Mouse (Mus musculus): ENCODE data around the gene Nsun3.

Nsun3 gene

DNA sequence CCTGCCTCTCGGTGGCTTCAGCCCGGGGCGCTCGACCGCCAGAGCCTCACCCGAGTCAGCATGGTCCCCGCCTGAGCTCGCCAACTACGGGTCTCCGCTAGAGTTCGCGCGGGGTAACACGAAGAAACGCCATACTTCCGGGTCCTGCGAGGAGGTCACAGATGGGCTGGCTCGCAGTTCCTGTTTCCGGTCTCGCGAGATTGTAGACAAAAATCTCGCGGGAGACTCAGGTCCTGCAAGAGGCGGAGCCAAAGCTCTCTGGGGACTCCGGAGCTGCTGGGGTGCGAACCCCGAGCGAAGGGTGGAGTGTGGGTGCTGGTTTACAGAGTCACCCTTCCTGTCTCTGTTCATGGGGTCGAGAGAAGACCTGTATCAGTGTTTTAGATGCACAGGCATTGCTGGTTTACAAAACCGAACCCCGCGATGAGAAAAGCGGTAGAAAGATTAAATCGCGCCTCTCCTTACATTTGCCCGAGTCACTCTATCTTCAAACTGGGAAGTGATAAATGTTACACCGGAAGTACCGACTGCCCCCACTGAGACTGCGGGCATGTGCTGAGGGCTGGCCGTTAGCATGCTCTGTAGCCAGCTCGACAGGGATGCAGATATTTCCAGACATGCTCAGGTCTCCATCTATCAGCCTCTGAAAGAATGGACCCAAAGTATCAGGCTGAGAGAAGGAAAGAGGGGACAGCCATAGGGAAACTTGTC is at the start of gene Nsun3:
Gene Nsun3 (minus strand): TSS at position 198 of the 711 bp plus-strand sequence.
- peak; percentile 84 for DNase-seq (ENCODE audit: low spot score)

DNA sequence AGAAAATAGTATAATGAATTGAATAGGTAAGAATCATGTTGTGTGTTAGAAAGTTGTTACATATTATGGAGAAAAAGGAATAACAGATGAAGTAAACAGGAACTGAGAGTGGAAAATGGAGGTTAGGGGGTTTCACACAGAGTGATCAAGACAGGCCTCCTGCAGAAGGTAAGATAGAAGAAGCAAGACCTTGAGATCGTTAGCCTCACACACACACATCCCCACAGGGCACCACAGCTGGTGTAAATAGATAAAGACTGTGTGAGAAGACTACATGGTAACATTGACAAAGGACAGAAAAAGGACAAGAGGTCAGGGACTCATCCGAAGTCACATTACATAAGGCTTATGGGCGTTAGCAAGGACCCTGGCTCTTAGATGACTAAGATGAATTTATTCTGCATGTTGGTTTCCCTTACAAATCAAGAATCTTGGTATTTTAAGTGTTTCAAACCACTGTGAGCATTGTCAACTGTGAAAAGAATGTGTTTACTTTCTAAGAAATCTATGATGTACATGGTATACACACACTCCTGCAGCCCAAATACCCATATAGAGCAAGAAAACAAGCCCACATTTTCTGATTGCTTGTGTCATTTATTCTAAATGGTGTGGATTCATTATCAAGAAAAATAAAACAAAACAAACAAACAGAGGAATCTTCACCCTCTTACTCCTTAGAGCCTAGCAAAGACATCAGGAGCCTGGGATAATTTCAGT is 47.6 kb upstream of the Nsun3 start:
- DNase-seq (ENCODE audit: low spot score): no peak

- peak; percentile 21 for DNase-seq (ENCODE audit: low spot score)
Observed at GRCm38 (mm10) chr16:62832481-62832880, 45.9 kb upstream of the Nsun3 start.

DNA sequence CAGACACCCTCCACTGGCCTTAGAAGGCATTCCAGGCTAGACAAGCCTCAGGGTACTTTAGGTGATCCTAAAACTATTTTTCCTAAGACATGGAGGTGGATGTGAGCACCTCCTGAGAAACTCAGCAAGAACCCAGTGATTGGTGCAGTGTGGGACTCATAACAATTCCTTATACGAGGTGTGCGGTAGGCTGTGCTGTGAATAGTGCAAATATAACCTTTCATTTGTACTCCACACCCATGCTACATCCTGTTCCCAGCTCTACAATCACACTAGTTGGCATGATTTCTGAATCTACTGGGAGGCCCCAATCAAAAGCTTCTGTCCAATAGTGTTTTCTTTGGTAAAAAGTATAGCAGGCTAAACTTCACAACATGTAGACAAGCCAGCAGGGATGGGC is 45.4 kb upstream of the Nsun3 start:
- DNase-seq (ENCODE audit: low spot score): no peak

DNA sequence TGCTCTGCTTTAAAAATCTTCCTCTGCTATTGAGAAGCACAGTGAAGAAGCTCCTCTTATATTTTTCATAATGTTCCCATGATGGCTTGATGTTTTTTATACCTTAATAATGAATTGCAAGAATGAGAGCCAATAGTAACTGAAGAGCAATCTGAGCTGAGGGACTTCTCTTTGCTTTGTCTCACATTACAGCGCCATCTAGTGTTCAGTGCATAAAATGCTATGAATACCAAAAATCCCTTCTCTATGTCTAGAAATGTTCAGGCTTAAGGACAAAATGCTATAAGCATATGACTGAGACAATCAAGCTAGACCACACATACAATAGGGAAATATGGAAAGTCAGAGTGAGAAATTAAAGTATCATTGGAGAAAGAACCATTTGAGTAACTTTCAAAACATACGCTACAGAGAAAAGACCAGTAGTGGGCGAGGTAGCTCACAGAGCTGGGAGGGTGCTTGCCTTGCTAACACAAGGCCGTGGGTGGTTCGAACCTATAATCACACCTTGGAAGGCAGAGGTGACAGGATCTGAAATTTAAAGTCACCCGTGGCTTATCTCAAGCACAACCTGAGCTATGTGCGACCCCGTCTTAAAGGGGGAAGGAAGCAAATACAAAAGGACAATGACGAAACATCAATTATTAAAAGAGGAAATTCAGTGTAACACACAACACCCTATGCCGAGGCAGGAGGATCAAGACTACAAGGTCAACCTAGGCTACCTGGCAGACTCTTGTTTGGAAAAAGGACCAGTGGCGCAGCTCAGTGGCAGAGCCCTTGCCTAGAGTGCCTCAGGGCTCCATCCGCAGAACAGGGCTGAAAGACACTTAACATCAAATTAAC is 39.8 kb upstream of the Nsun3 start:
- DNase-seq (ENCODE audit: low spot score): no peak

GRCm38 (mm10) chr16:62822472-62822871 is 35.9 kb upstream of the Nsun3 start:
- DNase-seq (ENCODE audit: low spot score): no peak

GRCm38 (mm10) chr16:62814491-62814890 is 27.9 kb upstream of the Nsun3 start, which contains the start of gene Stx19:
TSS of gene Stx19 (plus strand) at chr16:62814676.
- DNase-seq (ENCODE audit: low spot score): no peak

DNA sequence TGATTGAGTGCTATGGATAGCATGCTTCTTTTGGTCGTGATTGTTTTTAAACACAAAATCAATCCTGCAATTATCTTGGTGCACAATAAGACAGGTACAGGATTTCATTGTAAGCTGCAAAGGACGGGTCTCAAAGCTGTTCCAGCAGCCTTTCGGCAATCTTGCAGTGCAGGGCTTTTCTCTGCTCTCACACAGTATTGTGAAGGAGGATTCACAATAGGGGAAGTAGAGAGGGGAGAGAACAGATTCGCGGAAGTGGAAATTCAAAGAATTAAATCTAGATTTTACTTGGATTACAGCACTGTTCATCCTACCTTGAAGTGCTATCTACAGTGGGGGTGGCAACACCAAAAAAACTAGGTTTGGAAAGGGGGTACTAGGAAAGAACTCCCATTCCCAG is 27.2 kb upstream of the Nsun3 start:
- no peak for DNase-seq (ENCODE audit: low spot score)

DNA sequence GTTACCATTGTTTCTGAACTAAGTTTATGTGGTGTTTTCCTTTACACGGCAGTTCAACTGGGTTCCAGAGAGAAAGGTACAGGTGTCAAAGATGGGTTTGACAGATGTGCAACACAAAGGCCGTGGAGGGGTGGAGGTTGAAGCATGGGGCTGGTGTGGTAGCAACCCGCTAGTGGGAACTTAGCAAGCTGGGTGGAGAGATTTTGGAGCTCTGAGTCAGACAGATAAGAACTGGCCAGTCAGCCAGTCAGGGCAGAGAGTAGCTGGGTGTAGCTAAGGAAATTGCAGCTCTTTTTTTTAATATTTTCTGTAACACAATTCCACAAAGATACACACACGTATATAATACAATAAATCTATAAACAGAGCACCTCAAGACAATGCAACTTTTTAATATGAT is 24.2 kb upstream of the Nsun3 start:
- no peak for DNase-seq (ENCODE audit: low spot score)

GRCm38 (mm10) chr16:62807249-62807979 is 20.8 kb upstream of the Nsun3 start:
- DNase-seq (ENCODE audit: low spot score): no peak

DNA sequence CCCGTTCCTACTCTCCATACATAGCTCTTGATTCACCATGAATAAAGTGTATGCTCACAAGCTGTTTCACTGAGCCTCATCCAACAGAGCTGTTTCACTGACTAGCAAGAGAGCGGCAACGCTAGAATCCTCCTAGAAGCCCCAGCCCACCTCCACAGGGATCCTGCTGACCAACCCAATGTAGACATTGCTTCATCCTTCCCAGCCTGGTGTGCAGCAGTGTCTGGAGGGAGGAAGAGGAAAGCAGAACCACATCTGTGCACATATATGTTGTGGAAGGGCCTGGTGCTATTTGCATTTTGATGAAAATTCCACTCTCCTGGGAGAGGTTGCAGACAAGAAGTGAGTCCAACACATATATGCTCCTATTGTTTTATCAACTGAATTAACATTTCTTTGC is 18.0 kb upstream of the Nsun3 start:
- no peak for DNase-seq (ENCODE audit: low spot score)

DNA sequence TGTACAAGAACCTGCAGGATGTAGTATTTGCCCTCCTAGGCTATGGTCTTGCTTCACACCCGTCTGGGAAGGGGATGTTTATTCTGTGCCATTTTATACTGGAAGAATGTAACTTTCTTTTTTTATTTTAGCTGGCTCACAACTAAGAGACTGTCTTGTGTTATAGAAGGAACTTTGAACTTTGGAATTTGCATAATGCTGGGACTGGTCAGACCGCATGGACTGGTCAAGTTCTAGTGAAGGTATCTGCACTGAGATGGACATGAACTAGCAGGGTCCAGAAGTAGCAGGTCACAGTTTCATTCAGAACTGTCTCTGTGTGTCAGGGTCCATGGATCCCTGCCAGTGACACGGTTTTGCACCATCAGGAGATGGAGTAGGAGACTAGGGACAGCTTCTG is 13.2 kb upstream of the Nsun3 start:
- DNase-seq (ENCODE audit: low spot score): no peak

GRCm38 (mm10) chr16:62799426-62799825 is 12.8 kb upstream of the Nsun3 start:
- no peak for DNase-seq (ENCODE audit: low spot score)

GRCm38 (mm10) chr16:62798808-62799207 is 12.2 kb upstream of the Nsun3 start:
- no peak for DNase-seq (ENCODE audit: low spot score)

DNA sequence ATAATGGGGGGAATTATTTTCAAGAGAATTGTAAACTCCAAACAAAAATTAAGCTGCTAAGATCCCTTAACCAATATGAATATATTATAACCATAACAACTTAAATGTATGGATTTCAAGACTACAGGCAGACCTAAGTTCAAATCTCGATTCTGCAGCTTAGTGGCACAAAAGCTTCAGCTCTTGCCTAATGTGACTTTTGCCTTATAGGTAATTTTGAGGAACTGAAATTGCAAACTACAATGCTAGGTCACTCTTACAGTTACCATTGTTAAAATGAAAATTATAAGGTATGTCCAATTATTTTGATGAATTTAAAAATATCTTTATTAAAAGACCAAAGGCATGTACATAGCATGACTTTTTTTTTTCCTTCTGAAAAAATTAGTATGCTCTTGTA is 10.0 kb upstream of the Nsun3 start:
- no peak for DNase-seq (ENCODE audit: low spot score)

DNA sequence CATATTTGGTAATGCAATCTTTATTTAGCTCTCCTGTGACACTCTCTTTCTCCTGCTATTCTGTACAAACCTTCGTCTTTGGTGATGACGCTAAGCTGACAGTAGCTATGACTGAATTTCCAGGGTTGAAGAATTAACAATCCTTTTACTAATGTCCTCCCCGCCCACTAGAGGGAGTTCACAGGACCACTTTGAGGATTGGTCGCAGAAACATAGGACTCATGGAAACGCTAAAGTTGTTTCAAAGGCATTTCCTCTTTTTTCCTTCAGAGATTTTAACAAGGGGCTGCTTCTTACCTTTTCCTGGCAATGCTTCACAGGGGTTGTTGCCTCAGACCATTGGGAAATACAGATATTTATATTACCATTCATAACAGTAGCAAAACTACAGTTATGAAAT is 4.4 kb downstream of the Nsun3 start:
- no peak for DNase-seq (ENCODE audit: low spot score)

DNA sequence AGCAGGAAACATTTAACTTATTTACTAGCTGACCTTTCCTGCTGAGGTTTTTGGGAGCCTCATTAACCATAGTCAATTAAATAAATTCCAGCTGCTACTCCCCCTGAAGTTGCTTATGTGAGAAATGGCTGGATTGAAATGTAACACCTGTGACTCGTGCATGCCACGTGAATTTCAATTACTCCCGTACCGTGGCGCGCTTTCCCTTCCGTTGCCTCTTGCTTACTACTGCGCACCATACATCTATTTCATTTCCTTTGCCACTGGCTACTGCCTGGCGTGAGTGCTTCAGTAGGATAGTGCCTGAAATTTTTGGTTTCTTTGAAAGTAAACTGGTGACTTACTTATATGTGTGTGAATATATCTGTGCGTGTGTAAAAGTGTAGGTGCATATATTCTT is 8.3 kb downstream of the Nsun3 start:
- no peak for DNase-seq (ENCODE audit: low spot score)

DNA sequence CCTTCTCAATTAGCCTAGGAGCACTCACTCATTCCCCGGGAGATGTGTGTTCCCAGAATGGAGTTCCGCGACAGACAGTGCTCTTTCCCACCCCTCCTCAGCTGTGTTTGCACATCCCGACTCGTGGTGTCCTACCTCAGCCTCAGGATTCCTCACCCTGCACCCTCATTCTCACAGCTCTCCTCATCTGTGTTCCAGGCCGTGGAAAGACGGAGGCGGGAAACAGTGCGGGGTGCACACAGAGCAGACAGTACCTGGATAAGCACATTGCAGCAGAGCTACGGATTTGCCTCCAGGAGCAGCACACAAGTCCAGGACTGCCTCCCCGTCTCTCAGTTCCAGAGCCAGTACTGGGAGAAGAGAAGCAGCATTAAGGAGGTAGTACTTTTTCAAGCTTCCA is 10.6 kb downstream of the Nsun3 start:
- no peak for DNase-seq (ENCODE audit: low spot score)

DNA sequence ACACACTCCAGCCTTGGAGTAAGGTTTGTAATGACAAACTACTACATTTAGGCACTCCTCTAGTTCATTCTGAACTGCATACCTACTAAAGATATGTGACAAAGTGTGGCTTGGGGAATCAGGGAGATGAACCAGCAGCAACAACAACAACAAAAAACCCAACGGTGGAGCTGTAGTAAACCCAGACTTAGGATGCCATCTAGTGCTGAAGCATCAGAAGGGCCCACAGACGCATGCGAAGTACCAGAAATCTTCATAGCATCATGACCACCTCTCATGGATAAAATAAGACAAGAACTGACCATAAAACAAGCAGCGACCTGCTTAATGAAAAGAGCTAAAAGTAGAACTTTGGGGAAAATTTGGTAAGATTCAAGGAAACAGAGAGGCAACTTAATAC is 13.2 kb downstream of the Nsun3 start:
- DNase-seq (ENCODE audit: low spot score): no peak

GRCm38 (mm10) chr16:62758340-62758739 is 28.3 kb downstream of the Nsun3 start:
- DNase-seq (ENCODE audit: low spot score): no peak

DNA sequence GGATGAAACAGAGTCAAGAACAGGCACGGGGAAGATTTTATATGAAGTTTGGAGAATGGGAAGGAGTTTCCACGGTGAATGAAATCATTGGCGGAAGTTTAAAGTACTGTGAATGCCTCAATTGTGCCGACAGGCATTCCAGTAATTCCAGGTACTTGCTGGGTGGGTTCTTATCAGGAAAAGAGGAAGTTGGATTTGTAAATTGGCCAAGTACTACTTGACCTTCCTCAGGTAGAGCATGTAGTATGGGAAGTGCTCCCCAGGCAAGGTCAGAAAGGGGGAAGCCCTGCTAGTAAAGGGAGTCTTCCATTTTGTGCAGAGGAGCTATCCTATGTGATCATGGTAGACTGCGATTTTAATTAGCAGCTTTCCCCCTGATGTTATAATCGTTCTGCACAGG is 31.3 kb downstream of the Nsun3 start:
- no peak for DNase-seq (ENCODE audit: low spot score)

GRCm38 (mm10) chr16:62753597-62753996 is 33.0 kb downstream of the Nsun3 start:
- DNase-seq (ENCODE audit: low spot score): no peak
